Mouse (Mus musculus) CH12.LX (cell line): ENCODE measurements around the gene Chpf2. TPM values are rescaled to one million over a fixed set of nuclear protein-coding genes. Genes with fewer than 3 reads are reported as not detected.

Experiments
- DNase-seq: peaks from one replicate; pipeline ENCODE4 v3.0.0-alpha.2; 2013; ENCODE audit errors: extremely low read depth
- H3K27ac ChIP-seq: 2 replicates; pipeline ENCODE4 v1.5.1; 2012; ENCODE audit warnings: low read depth, mild to moderate bottlenecking, control low read depth, moderate library complexity; ENCODE audit not compliant: insufficient read depth
- H3K27me3 ChIP-seq: replicated peaks from 2 replicates; pipeline ENCODE3; 2012; ENCODE audit warnings: inconsistent platforms
- H3K36me3 ChIP-seq, 2 experiments: replicated peaks in 1 of 2; 2 replicates each; pipeline versions ENCODE3 to v1.6.1; 2012; ENCODE audit warnings: inconsistent platforms in 1 of 2, low read length in 1 of 2, mild to moderate bottlenecking in 1 of 2, mixed read lengths in 1 of 2, moderate library complexity in 1 of 2; ENCODE audit not compliant: control insufficient read depth in 1 of 2, insufficient read depth in 1 of 2
- H3K4me1 ChIP-seq, 2 experiments: 2 replicates each; pipeline ENCODE4 v1.6.1; 2012; ENCODE audit warnings: inconsistent platforms in 1 of 2, moderate library complexity in 1 of 2; ENCODE audit not compliant: insufficient read depth in 2 of 2, control insufficient read depth in 1 of 2
- H3K4me2 ChIP-seq: 2 replicates; pipeline ENCODE4 v1.6.1; 2012; ENCODE audit warnings: low read depth, mild to moderate bottlenecking, control low read depth; ENCODE audit not compliant: poor library complexity, insufficient read depth, severe bottlenecking
- H3K4me3 ChIP-seq, 3 experiments: fragments of 150-350 bp in 1 of 3; sonication (generic) in 1 of 3; replicated peaks in 1 of 3; 2 replicates each; pipeline versions ENCODE3 to v1.5.1; 2011 to 2012; ENCODE audit warnings: low read depth in 2 of 3, low read length in 2 of 3, mild to moderate bottlenecking in 2 of 3, moderate library complexity in 2 of 3, control low read depth in 1 of 3, improper control_type of control experiment in 1 of 3, inconsistent platforms in 1 of 3, mixed read lengths in 1 of 3; ENCODE audit not compliant: poor library complexity in 1 of 3
- H3K79me2 ChIP-seq: replicated peaks from 2 replicates; pipeline ENCODE4 v1.6.1; 2012; ENCODE audit warnings: mild to moderate bottlenecking, moderate library complexity; ENCODE audit not compliant: control insufficient read depth, poor library complexity, insufficient read depth, severe bottlenecking; ENCODE audit errors: extremely low read depth
- H3K9ac ChIP-seq: 2 replicates; pipeline ENCODE4 v1.6.1; 2012; ENCODE audit warnings: low read depth, mild to moderate bottlenecking, control low read depth, moderate library complexity; ENCODE audit not compliant: insufficient read depth
- H3K9me3 ChIP-seq: replicated peaks from 2 replicates; pipeline ENCODE3; 2012; ENCODE audit warnings: low read length, inconsistent platforms, mixed read lengths
- BHLHE40 ChIP-seq: IDR thresholded peaks from 2 replicates; pipeline ENCODE4 v1.6.1; 2011; ENCODE audit warnings: mild to moderate bottlenecking, low read depth, low read length, improper control_type of control experiment
- E2F4 ChIP-seq: IDR thresholded peaks from 2 replicates; pipeline ENCODE4 v1.6.1; 2011; ENCODE audit warnings: low read depth, low read length, improper control_type of control experiment; ENCODE audit not compliant: insufficient replicate concordance
- EP300 ChIP-seq: IDR thresholded peaks from 2 replicates; pipeline ENCODE4 v1.6.1; 2011; ENCODE audit warnings: low read length, improper control_type of control experiment
- ETS1 ChIP-seq: conservative IDR thresholded peaks from 2 replicates; pipeline ENCODE4 v1.6.1; 2012; ENCODE audit warnings: low read depth, mild to moderate bottlenecking, inconsistent platforms, low read length, improper control_type of control experiment, moderate library complexity
- IRF4 ChIP-seq: IDR thresholded peaks from 2 replicates; pipeline ENCODE4 v1.6.1; 2014; ENCODE audit warnings: low read depth, mild to moderate bottlenecking, inconsistent platforms, low read length, improper control_type of control experiment
- JUN ChIP-seq: IDR thresholded peaks from 2 replicates; pipeline ENCODE4 v1.6.1; 2011; ENCODE audit warnings: low read depth, mild to moderate bottlenecking, low read length, improper control_type of control experiment, moderate library complexity; ENCODE audit not compliant: insufficient read depth
- JUND ChIP-seq: conservative IDR thresholded peaks from 2 replicates; pipeline ENCODE4 v1.6.1; 2011; ENCODE audit warnings: low read depth, low read length, improper control_type of control experiment
- KAT2A ChIP-seq: IDR thresholded peaks from 2 replicates; pipeline ENCODE4 v1.6.1; 2012; ENCODE audit warnings: low read length, improper control_type of control experiment, inconsistent platforms; ENCODE audit not compliant: insufficient replicate concordance
- MAFK ChIP-seq: IDR thresholded peaks from 2 replicates; pipeline ENCODE4 v1.6.1; 2011; ENCODE audit warnings: low read length, improper control_type of control experiment; ENCODE audit not compliant: insufficient replicate concordance
- MAZ ChIP-seq: IDR thresholded peaks from 2 replicates; pipeline ENCODE4 v1.6.1; 2012; ENCODE audit warnings: low read depth, mild to moderate bottlenecking, inconsistent platforms, low read length, improper control_type of control experiment, moderate library complexity
- MXI1 ChIP-seq: IDR thresholded peaks from 2 replicates; pipeline ENCODE4 v1.6.1; 2011; ENCODE audit warnings: mild to moderate bottlenecking, low read depth, low read length, improper control_type of control experiment
- NELFE ChIP-seq: IDR thresholded peaks from 2 replicates; pipeline ENCODE4 v1.6.1; 2011; ENCODE audit warnings: low read depth, low read length, improper control_type of control experiment
- NRF1 ChIP-seq: IDR thresholded peaks from 2 replicates; pipeline ENCODE4 v1.6.1; 2014; ENCODE audit warnings: low read depth, mild to moderate bottlenecking, inconsistent platforms, low read length, improper control_type of control experiment, moderate library complexity
- PAX5 ChIP-seq: IDR thresholded peaks from 2 replicates; pipeline ENCODE4 v1.6.1; 2012; ENCODE audit warnings: low read length, inconsistent platforms, mixed read lengths
- POLR2A ChIP-seq: IDR thresholded peaks from 2 replicates; pipeline ENCODE4 v1.6.1; 2011; ENCODE audit warnings: low read depth, mild to moderate bottlenecking, improper control_type of control experiment, low read length
- RAD21 ChIP-seq: IDR thresholded peaks from 2 replicates; pipeline ENCODE4 v1.6.1; 2011; ENCODE audit warnings: low read depth, mild to moderate bottlenecking, low read length, improper control_type of control experiment, moderate library complexity
- RCOR1 ChIP-seq: conservative IDR thresholded peaks from 2 replicates; pipeline ENCODE4 v1.6.1; 2012; ENCODE audit warnings: low read depth, mild to moderate bottlenecking, inconsistent platforms, low read length, improper control_type of control experiment
- TBP ChIP-seq: conservative IDR thresholded peaks from 2 replicates; pipeline ENCODE4 v1.6.1; 2011; ENCODE audit warnings: low read depth, low read length, improper control_type of control experiment
- USF2 ChIP-seq: conservative IDR thresholded peaks from 2 replicates; pipeline ENCODE4 v1.6.1; 2011; ENCODE audit warnings: low read depth, low read length, improper control_type of control experiment
- ZKSCAN1 ChIP-seq: IDR thresholded peaks from 2 replicates; pipeline ENCODE4 v1.6.1; 2012; ENCODE audit warnings: low read depth, inconsistent platforms, low read length, improper control_type of control experiment, borderline replicate concordance
- ZNF384 ChIP-seq: IDR thresholded peaks from 2 replicates; pipeline ENCODE4 v1.6.1; 2012; ENCODE audit warnings: low read depth, low read length, improper control_type of control experiment, inconsistent platforms
- dilution Hi-C: fragments of 300-500 bp; cut with MboI; formaldehyde crosslinking; loops from 2 replicates; pipeline ENCODE4 v1.14.3; 2020; ENCODE audit warnings: low sequenced_read_pairs; ENCODE audit not compliant: extremely low pct_unique_long_range_greater_than_20kb, extremely low pct_ligation_motif_present
- in situ Hi-C: fragments of 300-500 bp; cut with MboI; formaldehyde crosslinking; loops from 3 replicates; pipeline ENCODE4 v1.14.3; 2019; ENCODE audit warnings: low sequenced_read_pairs, low pct_ligation_motif_present, low pct_unique_long_range_greater_than_20kb, mixed read lengths
- polyA plus RNA-seq: library from polyadenylated mRNA; unstranded; fragments of >175 nt; gene quantifications from 2 replicates; pipeline ENCODE4 v1.2.1, GENCODE M21; 2012; ENCODE audit warnings: low read depth; ENCODE audit not compliant: insufficient read length
- total RNA-seq, 2 experiments: library from RNA; depleted of rRNA; stranded (reverse); fragments of 300-350 nt in 1 of 2; fragments of >200 nt in 1 of 2; gene quantifications; 2 replicates each; pipeline ENCODE4 v1.2.3; 2012 to 2014

Chpf2 gene
- total and polyA plus RNA-seq, 3 experiments: 11.2 to 22.8 (median 20.4) TPM

DNA sequence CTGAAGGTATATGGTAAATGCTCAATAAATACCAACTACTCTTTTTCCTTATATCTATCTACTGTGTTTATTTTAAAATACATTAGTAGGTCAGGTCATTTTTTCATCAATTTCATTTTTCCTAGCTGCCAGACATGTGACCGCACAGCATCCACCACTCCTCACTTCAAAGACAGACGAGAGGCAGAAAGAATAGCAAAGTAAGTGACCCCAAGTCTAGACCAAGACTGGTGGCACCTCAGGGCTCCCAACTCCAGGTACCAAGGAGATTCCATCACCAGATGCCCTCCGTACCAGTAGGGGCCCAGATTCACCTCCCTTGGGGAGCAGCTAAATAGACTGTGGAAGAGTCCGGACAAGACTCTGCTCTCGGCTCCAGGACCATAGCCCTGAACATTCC lies 7.8 kb downstream of the Chpf2 start:
- no peak overlapping the region for H3K9ac ChIP-seq
- no peak for DNase-seq
- peaks cover 54 to 72% of the 10 kb centered on the region in 2 experiments for H3K36me3 ChIP-seq
- peaks cover 14% of the 10 kb centered on the region for H3K27me3 ChIP-seq
- H3K4me1 ChIP-seq: peaks cover 0 to 20% of the 10 kb centered on the region in 2 experiments; a peak in 2 of 4 replicates
- no peaks in the 10 kb centered on the region for H3K79me2 ChIP-seq
- in situ Hi-C loops: no loop called here
- no peak for TF ChIP-seq JUN
- no peak for TF ChIP-seq POLR2A
- TF ChIP-seq ZKSCAN1: no peak
- TF ChIP-seq BHLHE40: no peak
- no peak for TF ChIP-seq PAX5
- no peak for TF ChIP-seq ZNF384
- TF ChIP-seq NELFE: no peak
- no peak for TF ChIP-seq USF2
- TF ChIP-seq NRF1: no peak
- TF ChIP-seq MAZ: no peak
- no peak for TF ChIP-seq E2F4
- TF ChIP-seq TBP: no peak
- no peak for TF ChIP-seq MXI1
- no peak for TF ChIP-seq MAFK
- no peak for TF ChIP-seq JUND
- TF ChIP-seq KAT2A: no peak
- no peak for TF ChIP-seq IRF4
- TF ChIP-seq RCOR1: no peak
- TF ChIP-seq EP300: no peak
- TF ChIP-seq ETS1: no peak
- TF ChIP-seq, all 38 proteins: peak for 0
- Histone ChIP-seq H3K9me3 (no peaks in the 10 kb centered on the region), H3K27ac (no peak overlapping the region), H3K4me2 (no peak overlapping the region), H3K4me3 (no peak overlapping the region)
- dilution Hi-C loops: no loop called here

DNA sequence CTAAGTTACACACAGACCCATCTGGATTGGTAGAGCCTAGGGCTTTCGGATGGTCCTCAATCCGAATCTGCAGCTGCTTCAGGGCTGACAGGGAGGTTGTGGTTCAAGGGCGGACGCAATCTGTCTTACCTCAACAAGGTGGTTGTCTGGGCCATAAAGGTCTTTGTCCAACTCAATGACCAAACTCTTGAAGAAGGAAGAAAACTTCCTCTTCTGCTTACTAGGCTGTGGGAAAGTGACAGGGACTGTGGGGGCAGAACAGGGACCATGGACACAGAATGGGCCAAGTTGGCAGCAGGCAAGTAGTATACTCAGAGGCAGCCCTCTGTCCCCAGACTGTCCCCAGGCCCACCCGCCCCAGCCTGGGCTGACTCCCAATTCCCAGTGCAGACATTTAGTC lies 8.7 kb downstream of the Chpf2 start:
- DNase-seq: no peak
- Histone ChIP-seq H3K4me3 (no peak overlapping the region), H3K79me2 (no peaks in the 10 kb centered on the region), H3K9ac (no peak overlapping the region), H3K27ac (no peak overlapping the region), H3K9me3 (no peaks in the 10 kb centered on the region), H3K36me3 (peaks cover 45 to 63% of the 10 kb centered on the region in 2 experiments), H3K4me1 (peaks cover 0 to 20% of the 10 kb centered on the region in 2 experiments; a peak in 2 of 4 replicates), H3K4me2 (no peak overlapping the region), H3K27me3 (peaks cover 22% of the 10 kb centered on the region)
- in situ Hi-C loops (no loop called here), dilution Hi-C loops (no loop called here)
- TF ChIP-seq RAD21: no peak
- TF ChIP-seq EP300: no peak
